Mouse (Mus musculus): ENCODE data around the gene Lgi4.

Lgi4 gene

GRCm38 (mm10) chr7:31076492-31076891, 17.4 kb downstream of the Lgi4 start, which contains the start of gene Fxyd3:
Fxyd3 (minus strand) TSS chr7:31076704.
- DNase-seq (ENCODE audit: low read depth, low spot score), result no peak

- no peak for DNase-seq (ENCODE audit: low read depth, low spot score)
Measured at GRCm38 (mm10) chr7:31077470-31077869, 18.3 kb downstream of the Lgi4 start.

GRCm38 (mm10) chr7:31077885-31078445, 18.8 kb downstream of the Lgi4 start:
- peak; percentile 71 for DNase-seq (ENCODE audit: low read depth, low spot score)

- no peak for DNase-seq (ENCODE audit: low read depth, low spot score)
Measured at GRCm38 (mm10) chr7:31079670-31080069, 20.5 kb downstream of the Lgi4 start.

GRCm38 (mm10) chr7:31080611-31081010, 21.5 kb downstream of the Lgi4 start:
- no peak for DNase-seq (ENCODE audit: low read depth, low spot score)

GRCm38 (mm10) chr7:31081106-31081505, 22.0 kb downstream of the Lgi4 start:
- no peak for DNase-seq (ENCODE audit: low read depth, low spot score)

- DNase-seq (ENCODE audit: low read depth, low spot score), result no peak
Measured at GRCm38 (mm10) chr7:31082106-31082505, 23.0 kb downstream of the Lgi4 start.

GRCm38 (mm10) chr7:31082831-31083588, 23.9 kb downstream of the Lgi4 start:
- DNase-seq (ENCODE audit: low read depth, low spot score), result no peak

GRCm38 (mm10) chr7:31084140-31084539, 25.0 kb downstream of the Lgi4 start:
- no peak for DNase-seq (ENCODE audit: low read depth, low spot score)

GRCm38 (mm10) chr7:31085171-31085570, 26.0 kb downstream of the Lgi4 start:
- DNase-seq (ENCODE audit: low read depth, low spot score), result no peak

- DNase-seq (ENCODE audit: low read depth, low spot score), result no peak
Measured at GRCm38 (mm10) chr7:31086175-31086755, 27.1 kb downstream of the Lgi4 start.

- no peak for DNase-seq (ENCODE audit: low read depth, low spot score)
Measured at GRCm38 (mm10) chr7:31087262-31087661, 28.1 kb downstream of the Lgi4 start.

- no peak for DNase-seq (ENCODE audit: low read depth, low spot score)
Measured at GRCm38 (mm10) chr7:31088206-31088605, 29.1 kb downstream of the Lgi4 start.

GRCm38 (mm10) chr7:31089721-31090120, 30.6 kb downstream of the Lgi4 start:
- no peak for DNase-seq (ENCODE audit: low read depth, low spot score)

GRCm38 (mm10) chr7:31094774-31095501, 35.8 kb downstream of the Lgi4 start:
- DNase-seq (ENCODE audit: low read depth, low spot score), result no peak

- no peak for DNase-seq (ENCODE audit: low read depth, low spot score)
Measured at GRCm38 (mm10) chr7:31096892-31097564, 37.9 kb downstream of the Lgi4 start.

GRCm38 (mm10) chr7:31097583-31098248, 38.6 kb downstream of the Lgi4 start:
- peak; percentile 88 for DNase-seq (ENCODE audit: low read depth, low spot score)

- peak; percentile 5 for DNase-seq (ENCODE audit: low read depth, low spot score)
Measured at GRCm38 (mm10) chr7:31098697-31099611, 39.8 kb downstream of the Lgi4 start.

GRCm38 (mm10) chr7:31099612-31099982, 40.5 kb downstream of the Lgi4 start:
- no peak for DNase-seq (ENCODE audit: low read depth, low spot score)

- DNase-seq (ENCODE audit: low read depth, low spot score), result no peak
Measured at GRCm38 (mm10) chr7:31100786-31101185, 41.6 kb downstream of the Lgi4 start.

Measured in 3T3-L1 (cell line).